In genomic region chr8:117388370-117388769, GRCm38 (mm10) we compare ENCODE assay signal across 13 mouse cellular contexts.
DNase-seq lines count a peak whose midpoint lies in the region; ATAC-seq lines count a peak whose summit lies in the region.
"Had no signal": no experiment of that assay in that cellular context is flagged by ENCODE, and none has a peak within 500 bp of the region (broad histone marks: within the 10 kb centered on the region; RNA-seq: fewer than 3 reads in every experiment).

No protein-coding gene starts in this region.

- H3K27me3 ChIP-seq in heart, embryonic 11.5 days (ENCODE audit: control insufficient read depth, insufficient read depth, low read length), result no peaks in the 10 kb centered on the region
- H3K27me3 ChIP-seq: embryonic facial prominence, embryonic 12.5 days; forebrain, embryonic 15.5 days had no signal

- H3K27ac ChIP-seq in heart, embryonic 11.5 days (ENCODE audit: low read depth, low read length), result peak overlapping the region; percentile 16
- H3K27ac ChIP-seq: embryonic facial prominence, embryonic 12.5 days; forebrain, embryonic 15.5 days had no signal

- no peak overlapping the region for H3K4me2 ChIP-seq in heart, embryonic 11.5 days
- H3K4me2 ChIP-seq: embryonic facial prominence, embryonic 12.5 days; forebrain, embryonic 15.5 days; lung, embryonic 14.5 days had no signal

- H3K4me1 ChIP-seq in heart, embryonic 11.5 days (ENCODE audit: control insufficient read depth, insufficient read depth, low read length), result peaks cover 14% of the 10 kb centered on the region
- H3K4me1 ChIP-seq: forebrain, embryonic 15.5 days had no signal

- ATAC-seq in heart, embryonic 11.5 days (replicated peaks; ENCODE audit: insufficient number of reproducible peaks, low FRiP score, low TSS enrichment), result no peak
- ATAC-seq: forebrain, embryonic 15.5 days; midbrain, embryonic 16.5 days had no signal

- no peak for DNase-seq in heart, adult 9 months (ENCODE audit: low spot score in 2 of 2)
- DNase-seq in 3134 (ENCODE audit: extremely low read depth, insufficient read length, low spot score), result peak; percentile 77
- peak; percentile 42 for DNase-seq in brain, adult 2 months (ENCODE audit: low read depth, low spot score)
- DNase-seq in kidney, postnatal 25 days, result peak; percentile 65 to 81
- no peak for DNase-seq in testis, postnatal 14 days (ENCODE audit: low spot score)
- DNase-seq in thymus, postnatal 4 days, result no peak
- no peak for DNase-seq in right cerebral cortex, postnatal 36 days (ENCODE audit: low spot score in 2 of 2)
- DNase-seq: layer of hippocampus, adult 9-11 months; lung, embryonic 14.5 days had no signal

- no peaks in the 10 kb centered on the region; the same call in 1 of the 2 replicates for H3K36me3 ChIP-seq in heart, embryonic 11.5 days (ENCODE audit: control insufficient read depth, insufficient read depth, low read length)

- H3K9me3 ChIP-seq in heart, embryonic 11.5 days (replicated peaks; ENCODE audit: control insufficient read depth, low read length), result no peaks in the 10 kb centered on the region
- H3K9me3 ChIP-seq: embryonic facial prominence, embryonic 12.5 days; forebrain, embryonic 15.5 days had no signal

- 59% methylated on average over 8 of the region's 8 CpGs for WGBS in heart, embryonic 11.5 days (ENCODE audit: insufficient replicate concordance)

- H3K9ac ChIP-seq in heart, embryonic 11.5 days (ENCODE audit: low read depth, low read length), result no peak overlapping the region
- H3K9ac ChIP-seq: embryonic facial prominence, embryonic 12.5 days; forebrain, embryonic 15.5 days; lung, embryonic 14.5 days had no signal

- H3K4me3 ChIP-seq in heart, embryonic 11.5 days (ENCODE audit: low read depth, low read length), result no peak overlapping the region
- H3K4me3 ChIP-seq: embryonic facial prominence, embryonic 12.5 days; forebrain, embryonic 15.5 days had no signal

Comparison
In these comparisons a context has a peak if more than half of its experiments do, and no peak if none do; other contexts are left out.
1. DNase-seq: peak in 3134 (single experiment), brain, adult 2 months (single experiment) and kidney, postnatal 25 days (2 of 2); none in heart, adult 9 months (0 of 2), testis, postnatal 14 days (single experiment), thymus, postnatal 4 days (single experiment) and right cerebral cortex, postnatal 36 days (0 of 2).